Mouse (Mus musculus) E14TG2a.4 (cell line): ENCODE data around the gene Drd5.

Experiments used
- CTCF ChIP-seq: conservative IDR thresholded peaks from 2 replicates; pipeline ENCODE4 v1.5.1; 2014; ENCODE audit warnings: low read length
- NANOG ChIP-seq: IDR thresholded peaks from 2 replicates; pipeline ENCODE4 v1.6.1; 2014; ENCODE audit warnings: borderline replicate concordance, low read length, mixed read lengths
- POU5F1 ChIP-seq: IDR thresholded peaks from 2 replicates; pipeline ENCODE4 v1.6.1; 2014; ENCODE audit warnings: low read length, borderline replicate concordance

DNA sequence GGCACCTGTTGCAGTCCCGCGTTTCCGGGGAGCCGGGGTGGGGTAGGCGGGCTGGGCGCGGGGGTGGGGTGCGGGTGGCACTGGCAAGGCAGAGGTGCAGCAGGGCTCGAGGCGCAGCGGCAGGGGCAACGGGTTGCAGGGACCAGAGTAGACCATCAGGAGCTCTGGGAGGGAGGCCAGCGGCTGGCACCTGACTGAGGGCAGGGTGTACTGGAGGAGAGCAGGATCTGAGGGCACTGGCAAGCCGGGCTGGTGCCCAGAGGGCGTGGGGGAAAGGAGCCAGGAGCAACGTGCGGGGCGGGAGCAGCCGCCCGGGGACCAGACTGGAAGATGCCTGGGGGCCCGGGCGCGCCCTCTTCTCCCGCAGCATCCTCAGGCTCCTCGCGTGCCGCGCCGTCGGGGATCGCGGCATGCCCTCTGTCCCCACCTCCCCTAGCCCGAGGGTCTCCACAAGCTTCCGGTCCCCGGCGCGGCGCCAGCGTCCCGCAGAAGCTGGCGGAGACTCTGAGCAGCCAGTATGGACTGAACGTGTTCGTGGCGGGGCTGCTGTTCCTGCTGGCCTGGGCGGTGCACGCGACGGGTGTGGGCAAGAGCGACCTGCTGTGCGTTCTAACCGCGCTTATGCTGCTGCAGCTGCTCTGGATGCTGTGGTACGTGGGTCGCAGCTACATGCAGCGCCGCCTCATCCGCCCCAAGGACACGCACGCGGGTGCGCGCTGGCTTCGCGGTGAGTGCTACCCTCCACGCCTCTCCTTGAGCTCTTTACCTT lies 41.9 kb upstream of the Drd5 start:
- no peak for TF ChIP-seq CTCF
- TF ChIP-seq POU5F1, result no peak
- no peak for TF ChIP-seq NANOG
